Mouse (Mus musculus) cerebellum, adult 9-10 months (tissue): ENCODE data around the gene Pigv.

ENCODE experiments used
- DNase-seq: peaks from one replicate; pipeline ENCODE4 v3.0.0; 2022

The Pigv gene

GRCm38 (mm10) chr4:133645195-133645594 is 27.3 kb downstream of the Pigv start:
- no peak for DNase-seq

GRCm38 (mm10) chr4:133634043-133634410 is 38.4 kb downstream of the Pigv start:
- no peak for DNase-seq

GRCm38 (mm10) chr4:133633332-133634042 is 39.0 kb downstream of the Pigv start:
- peak; percentile 89 for DNase-seq

GRCm38 (mm10) chr4:133632483-133633327 is 39.7 kb downstream of the Pigv start:
- DNase-seq, result peak; percentile 41

GRCm38 (mm10) chr4:133631769-133632411 is 40.6 kb downstream of the Pigv start:
- DNase-seq, result peak; percentile 62

GRCm38 (mm10) chr4:133631071-133631768 is 41.2 kb downstream of the Pigv start:
- peak; percentile 40 for DNase-seq

GRCm38 (mm10) chr4:133630326-133630920 is 42.0 kb downstream of the Pigv start:
- DNase-seq, result peak; percentile 72

- no peak for DNase-seq
Observed at GRCm38 (mm10) chr4:133629191-133629590, 43.3 kb downstream of the Pigv start.

- no peak for DNase-seq
Observed at GRCm38 (mm10) chr4:133628517-133628916, 43.9 kb downstream of the Pigv start.

GRCm38 (mm10) chr4:133627039-133627438 is 45.4 kb downstream of the Pigv start:
- DNase-seq, result peak; percentile 85

GRCm38 (mm10) chr4:133626621-133627020 is 45.8 kb downstream of the Pigv start:
- no peak for DNase-seq

GRCm38 (mm10) chr4:133626221-133626620 is 46.2 kb downstream of the Pigv start:
- DNase-seq, result no peak

GRCm38 (mm10) chr4:133625621-133626071 is 46.8 kb downstream of the Pigv start:
- DNase-seq, result no peak

GRCm38 (mm10) chr4:133624830-133625229 is 47.6 kb downstream of the Pigv start:
- no peak for DNase-seq

- no peak for DNase-seq
Observed at GRCm38 (mm10) chr4:133622161-133622695, 50.2 kb downstream of the Pigv start.

- DNase-seq, result no peak
Observed at GRCm38 (mm10) chr4:133620668-133621067, 51.8 kb downstream of the Pigv start.

GRCm38 (mm10) chr4:133619473-133620136 is 52.8 kb downstream of the Pigv start:
- DNase-seq, result no peak

GRCm38 (mm10) chr4:133617936-133618335 is 54.5 kb downstream of the Pigv start:
- DNase-seq, result no peak

- DNase-seq, result no peak
Observed at GRCm38 (mm10) chr4:133615416-133615815, 57.0 kb downstream of the Pigv start.

- DNase-seq, result no peak
Observed at GRCm38 (mm10) chr4:133614274-133614761, 58.1 kb downstream of the Pigv start.

GRCm38 (mm10) chr4:133613867-133614266 is 58.6 kb downstream of the Pigv start:
- DNase-seq, result no peak
